Mouse (Mus musculus) C2C12 (cell line): ENCODE data around the gene Kdm4c.

Source experiments
- CEBPB ChIP-seq: IDR thresholded peaks from one replicate; pipeline ENCODE4 v1.6.1; 2011; ENCODE audit warnings: low read depth, mild to moderate bottlenecking, control low read depth, moderate library complexity
- CTCF ChIP-seq: IDR thresholded peaks from one replicate; pipeline ENCODE4 v1.5.1; 2011; ENCODE audit not compliant: control insufficient read depth, insufficient read depth, insufficient read length
- FOSL1 ChIP-seq: IDR thresholded peaks from one replicate; pipeline ENCODE4 v1.8.0; 2011; ENCODE audit warnings: mild to moderate bottlenecking, low read length; ENCODE audit not compliant: poor library complexity, insufficient read depth, severe bottlenecking
- MYOG ChIP-seq: IDR thresholded peaks from one replicate; pipeline ENCODE4 v1.6.1; 2011; ENCODE audit not compliant: control insufficient read depth, insufficient read length; ENCODE audit errors: extremely low read depth
- USF1 ChIP-seq: IDR thresholded peaks from one replicate; pipeline ENCODE4 v1.6.1; 2011; ENCODE audit warnings: low read depth, mild to moderate bottlenecking, control low read depth, moderate library complexity

- no peak for TF ChIP-seq CTCF
- TF ChIP-seq MYOG, result no peak
- TF ChIP-seq FOSL1, result no peak
- TF ChIP-seq CEBPB, result no peak
- TF ChIP-seq USF1, result no peak
These were observed 16.2 kb downstream of the Kdm4c start for GRCm38 (mm10) chr4:74258538-74258937.
